Mouse (Mus musculus) gastrocnemius, adult 8-10 months (tissue): ENCODE results near the gene Man2a2. TPM values are rescaled to one million over a fixed set of nuclear protein-coding genes. Genes with fewer than 3 reads are reported as not detected.

ENCODE experiments used
- DNase-seq, 2 experiments: peaks; one replicate each; pipeline ENCODE4 v3.0.0; 2022; ENCODE audit warnings: low spot score in 2 of 2
- total RNA-seq, 4 experiments: library from RNA; stranded (reverse); gene quantifications; 2 replicates each; pipeline ENCODE4 v1.2.4; 2022

Man2a2 gene
- total RNA-seq, 4 experiments from 2014 or later, result 139 to 171 (median 148) TPM

- peak; percentile 86 to 89 for DNase-seq
These were observed 530 bp downstream of the Man2a2 start for GRCm38 (mm10) chr7:80370649-80371040.

- no peak for DNase-seq
These were observed 1.2 kb downstream of the Man2a2 start for GRCm38 (mm10) chr7:80369967-80370431.

GRCm38 (mm10) chr7:80369461-80369860 is 1.7 kb downstream of the Man2a2 start:
- DNase-seq, result no peak

- no peak for DNase-seq
These were observed 2.3 kb downstream of the Man2a2 start for GRCm38 (mm10) chr7:80368635-80369421.

GRCm38 (mm10) chr7:80368009-80368408 is 3.2 kb downstream of the Man2a2 start:
- no peak for DNase-seq

- no peak for DNase-seq
These were observed 3.9 kb downstream of the Man2a2 start for GRCm38 (mm10) chr7:80367232-80367631.

- peak; percentile 37 to 45 for DNase-seq
These were observed 5.4 kb downstream of the Man2a2 start for GRCm38 (mm10) chr7:80365759-80366158.

GRCm38 (mm10) chr7:80360435-80360834 is 10.7 kb downstream of the Man2a2 start:
- DNase-seq, result no peak

GRCm38 (mm10) chr7:80358039-80358438 is 13.1 kb downstream of the Man2a2 start:
- DNase-seq, result no peak

- no peak for DNase-seq
These were observed 14.0 kb downstream of the Man2a2 start for GRCm38 (mm10) chr7:80357156-80357555.

GRCm38 (mm10) chr7:80356351-80356750 is 14.8 kb downstream of the Man2a2 start:
- DNase-seq, result no peak

- DNase-seq, result peak; percentile 61 to 76
These were observed 18.3 kb downstream of the Man2a2 start for GRCm38 (mm10) chr7:80352920-80353319.

GRCm38 (mm10) chr7:80350808-80351207 is 20.4 kb downstream of the Man2a2 start:
- no peak for DNase-seq

GRCm38 (mm10) chr7:80347670-80348586 is 23.2 kb downstream of the Man2a2 start:
- no peak for DNase-seq

- DNase-seq, result no peak
These were observed 24.3 kb downstream of the Man2a2 start for GRCm38 (mm10) chr7:80346830-80347229.

GRCm38 (mm10) chr7:80346173-80346572 is 25.0 kb downstream of the Man2a2 start:
- DNase-seq, result no peak

- no peak for DNase-seq
These were observed 27.7 kb downstream of the Man2a2 start for GRCm38 (mm10) chr7:80343270-80344018.

GRCm38 (mm10) chr7:80342858-80343257 is 28.3 kb downstream of the Man2a2 start, which contains the start of gene Hddc3:
Gene Hddc3, plus strand, starts transcription at chr7:80343104.
- peak; percentile 82 to 91 for DNase-seq

- no peak for DNase-seq
These were observed 29.4 kb downstream of the Man2a2 start for GRCm38 (mm10) chr7:80341793-80342192.

- DNase-seq, result peak; percentile 63 to 65
These were observed 30.4 kb downstream of the Man2a2 start, which contains the start of gene Unc45a for GRCm38 (mm10) chr7:80340793-80341192. Gene Unc45a, minus strand, starts transcription at chr7:80341005.
